Mouse (Mus musculus): ENCODE data around the gene Mms22l. TPM values are rescaled to one million over a fixed set of nuclear protein-coding genes. Genes with fewer than 3 reads are reported as not detected.
"Not testable (repeated sequence)": the region's sequence is repeated elsewhere in the genome, so short reads cannot be mapped to it uniquely, and the experiment has no call there.

Gene Mms22l
- total RNA-seq (2014; fragmentation: Nextera tagmentation) = 96.3 and 108 TPM in 2 replicates
- 72.8 and 84.0 TPM in 2 replicates for total RNA-seq (2017)
- 109 and 118 TPM in 2 replicates for polyA plus RNA-seq (2012)

DNA sequence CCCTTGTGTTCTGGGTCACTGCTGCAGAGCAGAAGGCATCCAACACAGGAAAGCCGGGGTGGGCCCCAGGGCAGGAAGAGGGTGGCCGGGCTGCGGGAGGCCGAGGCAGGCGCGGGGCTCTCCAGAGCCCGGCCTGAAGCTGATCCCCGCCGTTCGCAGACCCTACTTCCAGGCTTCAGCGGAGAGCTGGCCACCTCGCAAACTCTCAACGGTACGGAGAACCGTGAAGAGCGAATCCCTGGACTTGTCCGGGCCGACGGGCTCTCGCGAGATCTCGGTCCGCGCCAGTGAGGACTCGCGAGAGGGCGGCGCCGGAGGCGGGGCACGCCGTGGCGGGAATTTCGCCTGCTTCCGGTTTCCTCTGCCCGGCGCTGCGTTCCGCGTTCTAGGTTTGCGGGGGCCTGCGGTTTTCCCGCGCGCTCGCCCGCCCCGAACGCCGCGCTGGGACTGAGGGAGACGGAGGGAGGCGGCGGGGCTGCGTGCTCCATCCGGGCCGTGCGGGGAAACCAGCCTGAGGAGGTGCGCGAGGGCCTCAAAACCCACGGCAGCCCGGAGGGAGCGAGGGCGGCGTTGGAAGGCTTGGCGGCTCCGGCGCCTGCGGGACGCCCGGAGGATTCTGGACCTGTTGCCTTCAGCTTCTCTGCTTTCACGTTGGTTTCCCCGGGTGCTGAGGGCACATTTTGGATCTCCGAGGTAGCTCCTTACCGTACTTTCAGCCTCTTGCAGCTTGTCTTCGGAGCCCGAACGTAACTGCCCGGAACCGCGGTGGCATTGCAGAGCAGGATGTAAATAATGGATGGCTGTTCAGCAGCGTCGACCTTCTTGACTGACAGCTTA lies at the start of gene Mms22l:
TSS of gene Mms22l (plus strand) at position 336 of the 837 bp plus-strand sequence.
- no peaks in the 10 kb centered on the region for H3K27me3 ChIP-seq (ENCODE audit: insufficient read depth, low read length)
- TF ChIP-seq GATA1 (IDR thresholded peaks at IDR 0.05; ENCODE audit: borderline replicate concordance, low read length) = no peak
- no peak for TF ChIP-seq CTCF (IDR thresholded peaks at IDR 0.05; ENCODE audit: low read depth, low read length)
- TF ChIP-seq POLR2AphosphoS5 (IDR thresholded peaks at IDR 0.05; ENCODE audit: insufficient replicate concordance, low read depth, low read length) = no peak
- no peak for TF ChIP-seq TAL1 (conservative IDR thresholded peaks at IDR 0.05; ENCODE audit: low read depth, low read length)
- no peak for TF ChIP-seq GATA2 (IDR thresholded peaks at IDR 0.05; ENCODE audit: borderline replicate concordance, low read depth, low read length)
- peak; percentile 84 for DNase-seq (ENCODE audit: low spot score)

DNA sequence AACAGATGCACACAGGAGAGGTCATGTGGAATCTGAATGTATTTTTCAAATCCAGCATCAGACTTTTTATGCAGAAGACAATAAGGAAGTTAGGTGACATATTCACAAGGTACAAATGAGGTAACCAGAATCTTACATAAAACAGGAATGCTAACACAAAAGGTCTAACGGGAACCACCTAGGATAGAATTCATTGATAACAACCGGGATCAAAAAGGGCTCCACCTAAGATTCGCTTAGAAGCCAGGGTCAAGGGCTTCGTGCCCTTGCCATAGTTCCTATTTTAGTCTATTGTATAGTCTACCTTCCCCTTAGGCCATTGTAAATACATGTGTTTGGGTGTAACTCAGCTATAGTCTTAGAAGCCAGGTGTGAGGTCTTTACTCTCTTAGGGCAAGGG lies 12.2 kb upstream of the Mms22l start:
- not testable (repeated sequence) for ATAC-seq (ENCODE audit: extremely low read depth, insufficient number of reproducible peaks, low FRiP score, poor library complexity, severe bottlenecking); H3K4me1 ChIP-seq (ENCODE audit: insufficient read depth, low read depth, low read length); DNase-seq (ENCODE audit: low spot score); H3K9me3 ChIP-seq (replicated peaks); H3K4me3 ChIP-seq (ENCODE audit: low read depth, low read length); H3K36me3 ChIP-seq (replicated peaks); H3K27me3 ChIP-seq (ENCODE audit: insufficient read depth, low read length)

More for the DNA sequence above, at the start of gene Mms22l:
- H3K9me3 ChIP-seq (replicated peaks) = no peaks in the 10 kb centered on the region
- H3K4me1 ChIP-seq (ENCODE audit: insufficient read depth, low read depth, low read length) = peaks cover 20% of the 10 kb centered on the region
- H3K36me3 ChIP-seq (replicated peaks) = peaks cover 21% of the 10 kb centered on the region
- ATAC-seq (ENCODE audit: extremely low read depth, insufficient number of reproducible peaks, low FRiP score, poor library complexity, severe bottlenecking) = peak; percentile 79
- peak within 1 kb of the TSS; percentile 87 for H3K4me3 ChIP-seq (ENCODE audit: low read depth, low read length)

DNA sequence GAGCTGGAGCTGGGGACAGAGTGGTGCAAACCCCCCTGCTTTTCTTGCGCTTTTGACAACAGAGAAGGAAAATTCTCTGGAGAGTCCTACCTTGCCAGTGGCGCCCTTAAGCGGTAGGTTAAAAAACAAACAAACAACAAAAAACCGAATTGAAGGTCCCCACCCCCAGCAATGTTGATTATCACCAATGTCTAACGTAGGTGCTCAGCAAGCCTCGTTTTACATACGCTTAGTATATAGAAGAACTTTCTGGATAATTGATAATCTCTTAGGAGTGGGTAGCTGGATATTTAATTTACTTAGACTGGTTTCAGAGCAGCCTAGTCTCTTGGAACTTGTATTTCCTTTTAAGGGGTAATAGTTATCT lies 685 bp downstream of the Mms22l start:
- peak overlapping the region; percentile 87 for H3K4me3 ChIP-seq (ENCODE audit: low read depth, low read length)
- ATAC-seq (ENCODE audit: extremely low read depth, insufficient number of reproducible peaks, low FRiP score, poor library complexity, severe bottlenecking) = no peak
- peaks cover 25% of the 10 kb centered on the region for H3K36me3 ChIP-seq (replicated peaks)
- H3K9me3 ChIP-seq (replicated peaks) = no peaks in the 10 kb centered on the region
- DNase-seq (ENCODE audit: low spot score) = peak; percentile 15
- H3K4me1 ChIP-seq (ENCODE audit: insufficient read depth, low read depth, low read length) = peaks cover 20% of the 10 kb centered on the region
- H3K27me3 ChIP-seq (ENCODE audit: insufficient read depth, low read length) = no peaks in the 10 kb centered on the region
- TF ChIP-seq CTCF (IDR thresholded peaks at IDR 0.05; ENCODE audit: low read depth, low read length) (no peak), POLR2AphosphoS5 (IDR thresholded peaks at IDR 0.05; ENCODE audit: insufficient replicate concordance, low read depth, low read length) (no peak), TAL1 (conservative IDR thresholded peaks at IDR 0.05; ENCODE audit: low read depth, low read length) (no peak), GATA1 (IDR thresholded peaks at IDR 0.05; ENCODE audit: borderline replicate concordance, low read length) (no peak), GATA2 (IDR thresholded peaks at IDR 0.05; ENCODE audit: borderline replicate concordance, low read depth, low read length) (no peak)

DNA sequence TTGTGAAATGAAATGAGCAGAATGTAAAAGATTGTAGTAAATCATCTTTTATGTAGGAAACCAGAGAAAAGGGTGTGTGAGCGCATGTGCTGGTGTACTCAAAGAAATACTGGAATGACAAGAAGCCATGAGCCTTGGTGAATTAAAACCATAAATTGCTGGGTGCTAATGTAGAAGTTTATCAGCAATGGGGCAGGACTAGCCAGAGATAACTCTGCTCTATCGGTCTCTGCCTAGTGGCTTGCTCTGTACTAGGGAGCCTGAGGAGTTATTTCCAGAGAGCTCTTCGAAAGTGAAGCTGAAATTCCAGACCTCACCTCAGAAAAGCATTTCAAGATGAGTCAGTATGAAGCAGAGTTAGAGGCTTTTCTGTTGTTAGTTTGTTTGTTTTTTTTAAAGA lies 12.9 kb downstream of the Mms22l start:
- Histone ChIP-seq H3K27me3 (ENCODE audit: insufficient read depth, low read length) (no peaks in the 10 kb centered on the region), H3K36me3 (replicated peaks) (peaks cover 72% of the 10 kb centered on the region), H3K4me1 (ENCODE audit: insufficient read depth, low read depth, low read length) (peaks cover 4% of the 10 kb centered on the region), H3K4me3 (ENCODE audit: low read depth, low read length) (no peak overlapping the region), H3K9me3 (replicated peaks) (no peaks in the 10 kb centered on the region)
- TF ChIP-seq GATA1 (IDR thresholded peaks at IDR 0.05; ENCODE audit: borderline replicate concordance, low read length) = no peak
- DNase-seq (ENCODE audit: low spot score) (no peak), ATAC-seq (ENCODE audit: extremely low read depth, insufficient number of reproducible peaks, low FRiP score, poor library complexity, severe bottlenecking) (no peak)

DNA sequence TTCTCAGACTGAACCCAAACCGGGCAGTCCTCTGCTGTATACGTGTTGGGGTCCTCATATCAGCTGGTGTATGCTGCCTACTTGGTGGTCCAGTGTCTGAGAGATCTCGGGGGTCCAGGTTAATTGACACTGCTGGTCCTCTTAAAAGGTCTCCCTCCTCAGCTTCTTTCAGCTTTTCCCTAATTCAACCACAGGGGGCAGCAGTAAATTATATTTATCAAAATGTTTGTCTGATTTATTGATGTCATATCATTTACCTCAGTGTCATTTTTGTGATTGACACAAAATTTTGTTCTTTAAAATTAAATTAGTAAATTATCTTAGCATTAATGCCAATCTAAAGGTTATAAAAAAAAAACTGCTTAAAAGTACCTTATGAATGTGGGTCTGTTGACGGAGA lies 40.7 kb downstream of the Mms22l start:
- H3K36me3 ChIP-seq (replicated peaks) = peaks cover 62% of the 10 kb centered on the region
- H3K4me3 ChIP-seq (ENCODE audit: low read depth, low read length) = no peak overlapping the region
- TF ChIP-seq GATA2 (IDR thresholded peaks at IDR 0.05; ENCODE audit: borderline replicate concordance, low read depth, low read length) (no peak), TAL1 (conservative IDR thresholded peaks at IDR 0.05; ENCODE audit: low read depth, low read length) (no peak), POLR2AphosphoS5 (IDR thresholded peaks at IDR 0.05; ENCODE audit: insufficient replicate concordance, low read depth, low read length) (no peak), GATA1 (IDR thresholded peaks at IDR 0.05; ENCODE audit: borderline replicate concordance, low read length) (no peak), CTCF (IDR thresholded peaks at IDR 0.05; ENCODE audit: low read depth, low read length) (no peak)
- DNase-seq (ENCODE audit: low spot score) (no peak), ATAC-seq (ENCODE audit: extremely low read depth, insufficient number of reproducible peaks, low FRiP score, poor library complexity, severe bottlenecking) (no peak)
- no peaks in the 10 kb centered on the region for H3K27me3 ChIP-seq (ENCODE audit: insufficient read depth, low read length)
- no peaks in the 10 kb centered on the region for H3K4me1 ChIP-seq (ENCODE audit: insufficient read depth, low read depth, low read length)
- no peaks in the 10 kb centered on the region for H3K9me3 ChIP-seq (replicated peaks)

DNA sequence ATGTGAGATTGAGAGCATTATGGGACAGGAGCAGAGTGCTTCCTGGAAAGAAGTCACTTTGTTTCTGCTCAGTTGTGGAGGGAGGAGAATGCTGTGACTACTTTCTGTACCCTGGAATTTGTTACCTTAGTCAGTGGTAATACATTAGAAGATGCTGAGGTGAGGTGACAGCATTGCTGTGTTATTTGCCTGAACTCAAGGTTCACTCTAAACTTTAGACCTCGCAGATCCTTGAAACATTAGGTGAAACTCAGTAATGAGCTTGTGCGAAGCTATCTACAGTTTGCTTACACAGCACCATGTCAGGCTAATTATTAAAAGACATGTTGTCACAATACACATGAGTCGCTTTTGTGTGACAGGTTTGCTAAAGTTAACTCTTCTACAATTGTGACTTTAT lies 47.2 kb downstream of the Mms22l start:
- Histone ChIP-seq H3K4me3 (ENCODE audit: low read depth, low read length) (no peak overlapping the region), H3K27me3 (ENCODE audit: insufficient read depth, low read length) (no peaks in the 10 kb centered on the region), H3K4me1 (ENCODE audit: insufficient read depth, low read depth, low read length) (peaks cover 4% of the 10 kb centered on the region; the same call in 1 of the 2 replicates), H3K9me3 (replicated peaks) (no peaks in the 10 kb centered on the region), H3K36me3 (replicated peaks) (peaks cover 40% of the 10 kb centered on the region)
- no peak for DNase-seq (ENCODE audit: low spot score)
- no peak for ATAC-seq (ENCODE audit: extremely low read depth, insufficient number of reproducible peaks, low FRiP score, poor library complexity, severe bottlenecking)
- TF ChIP-seq GATA1 (IDR thresholded peaks at IDR 0.05; ENCODE audit: borderline replicate concordance, low read length) (no peak), TAL1 (conservative IDR thresholded peaks at IDR 0.05; ENCODE audit: low read depth, low read length) (no peak), GATA2 (IDR thresholded peaks at IDR 0.05; ENCODE audit: borderline replicate concordance, low read depth, low read length) (no peak), CTCF (IDR thresholded peaks at IDR 0.05; ENCODE audit: low read depth, low read length) (no peak), POLR2AphosphoS5 (IDR thresholded peaks at IDR 0.05; ENCODE audit: insufficient replicate concordance, low read depth, low read length) (no peak)

Measured in G1E (cell line).